Mouse (Mus musculus) CD4-positive, CD25-positive, alpha-beta regulatory T cell, adult 2 months (primary cell): ENCODE results near the gene Osbpl3.

Source experiments
- DNase-seq: peaks from one replicate; pipeline ENCODE4 v3.0.0-alpha.2; 2012; ENCODE audit warnings: low read depth, low spot score

The Osbpl3 gene

DNA sequence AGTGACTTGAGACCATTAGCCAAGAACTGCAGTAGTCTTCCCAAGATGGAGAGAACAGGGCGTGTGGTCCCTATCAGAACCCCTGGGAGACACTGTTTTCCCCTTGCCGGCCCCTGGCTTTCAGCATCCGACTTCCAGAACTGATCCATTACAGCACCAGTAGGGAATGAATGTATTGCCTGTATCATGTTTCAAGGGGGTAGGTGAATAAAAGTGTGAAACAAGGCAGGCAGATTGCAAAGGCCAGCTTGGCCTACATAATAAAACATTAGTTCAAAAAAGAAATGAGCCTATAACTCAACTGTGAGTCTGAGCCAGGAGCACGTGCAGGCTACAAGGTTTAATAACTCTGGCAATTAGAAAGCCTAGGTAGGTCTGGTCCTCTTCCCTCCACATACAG is 52.5 kb downstream of the Osbpl3 start:
- no peak for DNase-seq

DNA sequence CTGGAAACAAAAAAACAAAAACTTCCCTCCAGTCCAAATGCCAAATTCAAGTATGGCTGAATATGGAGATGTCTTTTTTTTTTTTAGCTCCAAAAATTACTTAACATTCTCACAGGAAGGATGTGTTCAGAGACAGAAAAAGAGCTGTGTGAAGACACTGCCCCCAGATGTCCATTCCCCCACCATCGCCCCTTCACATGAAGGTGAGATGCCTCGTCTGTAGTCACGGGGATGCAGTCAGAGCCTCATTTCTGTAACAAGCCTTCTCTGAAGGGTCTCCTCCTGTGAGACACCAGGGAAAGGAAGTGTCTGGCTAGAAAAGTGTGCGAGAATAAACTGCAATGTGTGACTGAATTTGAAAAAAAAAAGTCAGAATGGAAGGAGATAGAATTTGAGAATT is 53.1 kb downstream of the Osbpl3 start:
- no peak for DNase-seq

DNA sequence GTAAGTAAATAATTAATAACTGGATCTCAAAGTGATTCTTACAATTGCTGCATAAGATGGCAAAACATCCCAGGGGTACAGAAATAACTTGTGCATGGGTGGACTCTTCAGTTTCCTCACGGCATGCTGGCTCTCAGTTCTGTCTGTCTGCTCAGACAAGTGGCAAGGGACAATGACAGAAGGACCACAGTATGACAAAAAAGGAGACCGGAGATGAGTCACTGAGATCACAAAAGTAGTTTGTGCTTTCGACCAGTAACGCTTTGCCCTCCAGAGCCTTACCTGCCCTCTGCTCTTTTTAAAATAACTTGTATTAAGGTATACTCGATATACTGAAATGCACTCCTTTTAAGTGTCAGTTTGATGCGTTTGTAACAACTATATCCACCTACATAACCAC is 55.8 kb downstream of the Osbpl3 start:
- no peak for DNase-seq

DNA sequence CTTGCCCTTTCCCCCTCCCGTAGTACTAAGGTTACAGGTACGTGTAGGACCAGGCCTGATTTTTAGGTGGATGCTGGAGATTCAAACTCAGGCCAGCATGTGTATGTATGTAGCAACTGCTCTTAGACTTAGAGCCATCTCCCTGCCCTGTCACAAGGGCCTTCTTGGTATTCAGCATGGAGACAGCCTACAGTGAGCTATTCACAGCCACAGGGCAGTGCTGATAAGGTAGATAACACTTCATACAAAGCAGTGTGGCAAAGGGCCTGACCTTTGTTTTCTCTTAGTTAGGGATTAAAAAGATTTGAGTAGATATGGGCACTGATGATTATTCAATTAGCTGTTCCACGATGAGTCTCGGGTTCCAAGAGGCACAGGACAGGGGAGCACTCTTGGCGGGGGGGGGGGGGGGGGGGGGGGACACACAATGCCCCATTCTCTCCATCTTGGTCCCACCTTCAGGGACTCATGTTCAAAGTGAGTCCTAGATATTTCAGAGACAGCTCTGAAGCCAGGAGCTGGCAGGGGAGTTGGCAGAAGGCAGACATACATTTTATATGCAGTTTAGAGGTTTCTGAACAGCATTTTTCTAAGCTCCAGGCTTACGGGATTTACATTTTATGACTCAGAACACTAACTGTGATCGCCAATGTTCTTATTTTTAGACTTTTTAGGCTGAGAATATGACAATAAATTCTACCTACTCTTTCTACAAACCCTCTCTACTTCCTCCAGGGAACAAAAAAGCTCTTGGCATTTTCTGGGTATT is 56.4 kb downstream of the Osbpl3 start:
- no peak for DNase-seq

DNA sequence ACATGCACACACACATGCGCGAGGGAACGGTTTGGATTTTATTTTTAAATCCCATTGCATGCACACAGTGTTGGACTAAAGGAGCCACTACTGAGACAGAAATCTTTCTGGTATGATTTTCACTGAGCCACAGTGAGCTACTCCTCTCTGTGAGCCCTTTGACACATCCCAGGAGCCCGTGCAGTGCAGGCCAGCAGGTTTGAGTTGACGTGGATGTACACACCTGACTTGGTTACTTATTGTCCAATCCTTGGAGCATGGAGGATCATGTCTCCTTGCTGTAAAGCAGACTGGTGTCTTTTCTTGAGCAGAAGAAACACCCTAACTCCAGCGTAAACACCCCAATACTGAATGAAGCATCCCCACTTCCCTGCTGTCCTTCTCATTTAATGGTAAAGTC is 57.7 kb downstream of the Osbpl3 start:
- no peak for DNase-seq

DNA sequence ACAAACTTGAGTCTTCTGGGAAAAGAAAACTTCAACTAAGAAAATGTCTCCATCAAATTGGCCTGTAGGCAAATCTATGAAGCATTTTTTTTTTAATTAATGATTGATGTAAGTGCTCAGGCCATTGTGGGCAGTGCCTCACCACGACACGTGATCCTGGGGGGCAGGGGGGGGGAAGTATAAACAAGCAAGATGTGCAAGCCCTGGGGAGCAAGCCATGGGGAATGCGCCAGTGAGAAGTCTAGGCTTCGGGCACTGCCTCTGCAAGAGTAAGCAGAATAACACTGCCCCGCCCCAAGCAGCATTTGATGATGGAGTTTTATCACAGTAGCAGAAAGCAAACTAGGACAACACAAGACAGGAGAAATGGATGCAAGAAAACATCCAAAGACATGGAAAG is 58.9 kb downstream of the Osbpl3 start:
- no peak for DNase-seq

DNA sequence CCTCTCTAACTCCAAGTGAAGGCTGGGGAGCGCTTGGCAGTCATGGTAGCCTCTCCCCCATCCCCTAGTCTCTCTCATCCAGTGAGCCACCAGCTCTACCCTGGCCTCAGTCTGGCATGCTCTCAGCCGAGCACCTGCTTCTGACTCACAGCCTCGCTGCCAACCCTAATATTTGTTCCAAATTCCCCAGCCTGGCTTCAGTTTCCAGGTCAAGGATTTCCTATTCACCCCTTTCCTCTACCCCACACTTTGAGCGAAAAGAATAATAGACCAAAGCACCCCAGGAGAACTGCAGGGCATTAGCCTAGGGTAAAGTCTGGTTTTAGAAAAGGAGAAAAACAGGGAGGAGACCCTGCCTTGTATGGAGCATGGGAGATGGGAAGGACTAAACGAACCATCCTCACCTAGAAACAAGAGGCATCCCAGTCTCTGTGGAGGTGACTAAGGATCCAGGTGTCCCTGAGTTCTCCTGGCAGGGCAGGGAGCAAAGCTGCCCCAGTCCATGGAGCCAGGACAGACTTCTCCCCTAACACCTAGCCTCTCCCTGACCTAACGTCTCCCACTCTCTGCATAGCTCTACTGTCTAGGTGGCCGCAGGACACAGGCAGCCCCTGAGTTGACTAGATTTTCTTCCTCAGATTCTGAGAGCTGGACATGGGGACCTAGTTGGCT is 60.2 kb downstream of the Osbpl3 start:
- DNase-seq = no peak

DNA sequence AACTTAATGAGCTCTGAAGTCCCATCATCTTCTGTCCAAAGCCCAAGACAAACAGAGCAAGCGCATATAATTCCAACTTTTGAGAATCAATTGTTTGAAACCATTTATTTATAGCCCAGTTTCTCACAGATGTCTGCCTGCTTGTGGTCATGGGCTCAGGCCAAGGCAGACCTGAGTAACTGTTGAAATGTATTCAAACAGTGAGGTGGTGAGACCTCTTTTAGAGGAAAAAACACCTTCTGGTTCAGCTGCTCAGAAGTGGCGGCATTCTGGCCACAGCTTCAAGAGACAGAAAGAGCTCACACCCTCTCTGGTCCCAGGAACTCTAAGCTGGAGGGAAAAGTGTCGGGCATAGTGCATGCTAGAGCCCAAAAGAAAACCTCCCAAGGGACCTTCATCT is 61.6 kb downstream of the Osbpl3 start:
- no peak for DNase-seq

DNA sequence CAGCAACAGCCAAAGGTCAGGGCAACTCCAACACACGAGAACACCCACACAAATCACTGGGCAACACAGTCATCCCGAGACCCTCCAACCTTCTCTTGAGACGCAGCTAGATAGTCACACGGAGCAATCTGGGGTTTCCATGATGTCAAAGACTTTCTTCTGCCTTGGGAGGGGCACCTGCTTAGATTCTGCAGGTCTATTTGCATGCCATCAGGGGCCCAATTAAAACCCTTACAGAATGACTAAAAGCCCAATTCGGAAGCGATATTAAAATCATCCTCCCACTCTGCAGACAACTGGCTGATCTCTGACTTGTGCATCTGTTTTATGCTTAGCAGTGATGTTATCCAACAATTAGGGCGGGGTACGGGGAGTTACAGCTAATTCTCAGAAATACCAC is 62.0 kb downstream of the Osbpl3 start:
- peak; percentile 90 for DNase-seq

DNA sequence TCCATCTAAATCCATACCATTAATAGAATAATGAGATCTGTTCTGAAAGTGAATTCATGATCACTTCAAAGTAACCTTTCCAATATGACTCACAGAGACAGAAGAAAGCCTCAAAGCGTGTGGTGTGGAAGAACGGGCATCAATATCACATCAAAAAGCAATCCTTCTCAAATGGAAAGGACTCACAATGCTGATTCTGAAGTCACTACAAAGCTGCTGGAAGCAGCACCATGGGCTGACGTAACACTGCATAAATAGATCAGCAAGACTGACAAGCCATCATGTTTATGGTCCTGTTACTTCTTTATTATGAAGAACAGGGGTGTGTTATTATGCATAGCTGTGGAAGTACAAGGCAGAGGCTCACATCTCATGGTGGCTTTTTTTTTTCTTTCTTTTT is 64.0 kb downstream of the Osbpl3 start:
- DNase-seq = peak; percentile 60

DNA sequence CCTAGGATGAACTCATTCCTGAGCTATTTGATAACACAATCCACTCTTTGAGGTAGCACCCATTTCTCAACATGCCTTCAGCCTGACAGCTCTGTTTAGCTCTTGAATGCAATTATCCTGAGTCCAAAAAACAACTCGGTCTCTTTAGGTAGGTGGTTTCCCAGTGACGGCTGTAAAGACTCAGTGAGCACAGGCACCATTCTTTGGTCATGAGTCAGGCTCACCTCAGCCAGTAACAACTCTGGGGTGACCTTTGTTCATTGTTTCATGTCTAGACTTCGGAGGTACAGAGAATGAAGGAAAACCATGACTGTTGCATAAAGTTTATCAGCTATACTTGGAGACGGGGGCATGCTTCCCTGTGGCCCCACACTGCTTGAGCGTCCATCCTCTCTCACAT is 65.7 kb downstream of the Osbpl3 start:
- DNase-seq = peak; percentile 83

DNA sequence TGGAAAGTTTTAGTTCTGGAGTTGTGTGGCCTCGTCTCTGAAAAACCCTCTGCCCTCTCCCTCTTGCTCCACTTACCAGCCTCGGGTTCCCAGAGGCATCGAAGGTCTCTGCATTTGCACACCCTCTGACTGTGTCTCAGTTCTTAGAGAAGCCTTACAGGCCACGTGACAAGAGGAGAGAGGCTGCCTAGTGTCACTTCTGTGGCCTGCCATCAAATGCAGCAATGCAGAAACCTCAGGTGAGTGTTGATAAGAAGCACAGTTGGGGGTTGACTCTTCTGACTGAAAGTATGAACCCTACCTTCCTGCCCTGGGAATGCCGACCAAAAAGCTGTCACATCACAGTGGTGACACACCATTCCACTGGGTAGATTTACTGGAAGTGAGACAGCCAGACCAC is 68.4 kb downstream of the Osbpl3 start:
- peak; percentile 44 for DNase-seq

DNA sequence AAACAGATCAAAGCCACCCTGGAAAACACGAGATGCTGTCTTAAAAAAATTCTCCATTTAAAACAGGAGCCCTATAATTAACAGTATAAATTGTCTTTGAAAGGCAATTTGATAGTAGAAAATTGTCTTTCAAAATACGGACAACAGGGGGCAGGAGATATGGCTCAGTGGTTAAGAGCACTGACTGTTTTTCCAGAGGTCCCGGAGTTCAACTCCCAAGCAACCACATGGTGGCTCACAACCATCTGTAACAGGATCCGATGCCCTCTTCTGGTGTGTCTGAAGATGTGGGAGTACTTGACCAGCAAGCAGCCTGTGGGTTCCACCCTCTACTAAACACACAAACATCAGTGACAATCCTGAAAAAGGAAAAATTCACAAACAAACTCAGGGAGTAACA is 69.5 kb downstream of the Osbpl3 start:
- DNase-seq = no peak

DNA sequence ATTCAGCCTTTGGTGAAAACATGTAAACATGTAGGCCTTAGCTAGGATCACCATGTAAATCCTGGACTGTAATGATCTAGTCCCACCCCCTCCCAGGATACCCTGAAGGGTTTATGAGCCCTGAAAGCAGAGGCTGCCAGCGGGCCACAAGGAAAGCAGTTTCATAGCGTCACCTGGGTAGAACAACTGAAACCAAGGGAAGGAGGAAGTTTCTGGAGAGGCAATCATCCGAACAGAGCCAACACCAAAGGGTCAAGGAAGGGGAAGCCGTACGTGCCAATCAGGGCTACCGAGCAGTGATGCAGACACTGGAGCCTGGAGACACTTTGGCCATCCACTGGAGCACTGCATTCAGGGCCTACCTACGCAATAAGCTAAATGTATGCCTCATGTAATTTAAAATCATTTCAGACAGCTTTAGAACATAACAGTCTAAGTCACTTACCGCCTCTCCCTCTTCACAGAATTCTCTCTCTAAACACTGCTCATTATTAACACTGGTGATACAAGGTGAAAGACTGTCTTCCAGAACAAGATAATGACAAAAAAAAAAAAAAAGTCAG is 70.5 kb downstream of the Osbpl3 start:
- DNase-seq = no peak

DNA sequence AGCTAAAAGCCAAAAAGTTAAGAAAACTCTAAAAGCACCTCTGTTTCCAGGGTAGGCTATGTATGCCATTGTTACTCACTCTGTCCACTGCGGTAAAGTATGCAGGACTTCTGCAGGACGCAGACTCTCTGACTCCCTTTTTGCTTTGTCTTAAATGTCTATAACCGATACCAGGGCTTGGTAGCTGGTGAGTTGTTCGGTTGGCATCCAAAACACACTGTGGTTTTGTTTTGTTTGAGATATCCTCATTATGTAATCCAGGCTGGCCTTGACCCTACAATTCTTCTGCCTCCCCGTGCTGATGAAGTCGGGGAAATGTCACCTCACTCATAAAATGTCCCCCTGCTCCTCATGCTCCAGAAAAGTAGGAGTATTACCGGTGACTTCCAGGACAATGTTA is 73.3 kb downstream of the Osbpl3 start:
- DNase-seq = no peak

DNA sequence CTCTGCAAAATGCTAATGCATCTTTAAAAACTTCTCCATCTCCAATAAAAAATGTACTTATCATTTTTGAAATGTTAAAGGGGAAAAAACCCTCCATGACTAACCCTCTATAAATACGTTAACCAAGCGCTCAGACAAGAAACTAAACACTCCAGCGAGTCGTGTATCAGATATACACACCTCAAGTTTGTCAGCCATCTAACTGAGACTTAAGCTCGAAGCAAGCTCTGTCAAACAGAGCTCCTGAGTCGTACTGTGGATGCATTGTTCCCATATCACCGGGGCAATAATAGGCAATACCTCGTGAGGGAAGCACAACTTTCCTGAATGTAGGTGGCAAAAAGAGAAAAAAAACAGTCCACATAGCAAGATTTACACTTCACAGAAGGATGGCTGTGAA is 73.8 kb downstream of the Osbpl3 start:
- DNase-seq = no peak

DNA sequence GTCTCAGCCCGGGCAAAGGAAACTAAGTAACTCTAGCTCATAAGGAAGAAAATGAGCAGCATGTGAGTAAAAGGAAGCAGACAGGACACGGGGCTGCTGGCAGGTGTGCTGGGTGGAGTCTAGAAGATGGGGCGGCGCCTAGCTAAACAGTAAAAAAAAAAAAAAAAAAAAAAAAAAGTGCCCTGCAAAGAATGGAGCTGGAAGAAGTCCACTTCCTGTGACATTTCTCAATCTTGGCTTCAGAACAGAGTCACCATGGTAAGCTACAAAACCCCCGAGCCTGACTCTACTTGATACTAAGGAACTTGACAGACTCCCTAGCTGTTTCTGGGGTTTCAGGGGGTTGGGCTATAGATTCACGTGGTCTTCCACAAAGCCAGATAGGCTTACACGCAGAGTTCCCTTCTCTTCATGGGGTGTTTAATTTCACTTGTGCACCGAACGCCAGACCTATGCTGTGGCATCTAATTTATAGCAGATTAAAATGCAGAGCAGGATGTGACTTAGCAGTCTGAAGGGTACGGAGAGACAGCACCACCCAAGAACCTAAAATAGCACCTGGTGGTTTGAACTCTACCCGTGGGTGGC is 74.4 kb downstream of the Osbpl3 start:
- DNase-seq = peak; percentile 85

DNA sequence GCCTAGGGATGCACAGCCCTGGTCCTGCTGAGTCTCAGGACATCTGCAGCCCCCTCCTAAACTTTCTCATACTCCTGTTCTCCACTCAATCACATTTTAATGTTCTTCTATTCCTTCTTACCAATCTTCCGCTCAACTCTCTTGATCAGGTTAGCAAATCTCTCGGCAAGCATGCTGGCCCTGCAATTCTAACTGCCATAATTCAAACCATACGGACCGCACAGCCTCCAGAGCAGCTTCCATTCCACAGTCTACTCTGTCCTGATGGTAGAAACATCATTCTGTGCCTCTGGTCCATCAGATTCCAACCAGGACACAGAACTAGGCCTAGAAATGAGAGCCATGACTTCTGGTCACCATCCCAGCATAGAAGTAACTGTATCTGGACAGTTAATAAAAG is 76.3 kb downstream of the Osbpl3 start:
- no peak for DNase-seq

DNA sequence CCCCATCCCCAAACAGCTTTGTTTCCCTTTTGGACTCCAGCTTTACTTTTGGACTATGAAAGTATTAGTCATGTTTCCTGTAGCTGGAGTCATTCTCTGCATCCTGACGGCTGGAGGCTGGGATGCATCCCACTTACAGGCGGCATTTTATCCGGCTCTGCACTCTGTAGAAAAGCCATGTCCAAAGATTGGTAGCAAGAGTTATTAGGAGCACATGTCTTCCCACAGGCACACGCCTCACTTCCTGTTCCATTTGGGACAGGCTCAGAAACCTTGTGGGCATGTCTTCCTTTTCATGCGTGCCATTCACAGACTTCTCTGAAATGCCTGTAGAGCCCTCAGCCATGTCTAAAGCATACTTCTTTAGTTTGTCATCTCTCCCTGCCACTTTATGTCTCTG is 76.9 kb downstream of the Osbpl3 start:
- DNase-seq = no peak

DNA sequence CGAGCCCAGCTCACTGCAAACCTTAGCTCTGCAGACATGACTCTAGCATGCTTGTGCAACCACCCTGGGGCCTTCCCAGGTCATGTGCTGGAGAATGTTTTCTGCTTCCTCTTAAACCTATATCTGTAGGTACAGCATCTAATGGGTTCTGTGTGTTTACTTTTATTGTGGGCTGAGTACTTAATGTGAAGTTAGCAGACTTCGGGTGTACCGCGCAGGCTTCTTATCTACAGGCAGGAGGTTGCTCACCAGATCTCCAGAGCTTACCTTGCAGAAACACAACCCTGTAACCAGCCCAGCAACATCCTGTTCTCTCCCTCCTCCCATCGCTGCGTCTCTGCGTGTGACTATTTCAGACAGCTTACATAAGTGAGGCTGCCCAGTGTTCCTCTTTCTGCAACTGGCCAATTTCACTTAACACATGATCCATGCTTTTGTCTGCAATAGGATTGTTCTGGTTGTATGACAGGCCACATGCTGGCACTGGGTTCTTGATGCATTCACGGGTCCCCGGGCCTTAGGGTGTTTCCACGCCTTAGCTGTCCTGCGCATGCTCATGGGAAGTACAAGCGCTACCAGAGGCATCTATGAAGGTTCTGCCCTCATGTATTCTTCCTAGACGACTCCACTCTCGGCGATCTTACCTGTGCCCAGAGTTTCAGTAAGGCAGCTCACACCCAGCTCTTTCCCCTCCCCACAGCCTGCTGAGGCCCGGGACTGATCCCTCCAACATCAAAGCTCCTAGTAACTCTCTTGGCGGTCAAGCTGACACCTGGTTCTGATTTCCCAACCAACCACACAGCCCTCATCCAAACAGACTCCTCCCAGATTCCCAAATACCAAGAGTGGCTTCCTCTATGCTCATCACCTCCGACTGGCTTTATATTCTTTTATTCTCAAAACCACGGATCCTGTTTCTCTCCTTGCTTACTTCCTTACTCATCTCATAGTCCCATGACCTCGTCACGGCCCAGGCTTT is 78.0 kb downstream of the Osbpl3 start:
- DNase-seq = peak; percentile 85

DNA sequence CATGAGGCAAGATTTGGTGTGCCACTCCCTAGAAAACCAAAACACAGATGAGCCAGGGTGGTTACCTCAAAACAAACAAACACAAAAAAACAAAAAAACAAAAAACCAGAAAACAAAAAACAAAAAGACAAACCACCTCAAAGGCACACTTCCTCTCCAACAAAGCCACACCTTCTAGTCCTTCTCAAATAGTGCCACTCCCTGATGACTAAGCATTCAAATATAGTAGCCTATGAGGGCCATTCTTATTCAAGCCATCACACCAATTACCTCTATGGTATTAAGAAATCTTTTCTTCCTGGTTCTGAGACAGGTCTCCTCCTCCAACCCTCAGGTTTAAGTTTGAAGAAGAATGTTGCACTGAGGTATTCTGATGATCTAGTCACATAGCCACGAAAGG is 79.3 kb downstream of the Osbpl3 start:
- no peak for DNase-seq
